Mouse (Mus musculus) adrenal gland (tissue): Measurements from ENCODE around the gene Jmy.

Experiments used
- intact Hi-C: fragments of 180-260 bp; cut with DNase I; formaldehyde crosslinking; loops from one replicate; pipeline ENCODE4 v1.15.1; 2025
- long read RNA-seq, 2 experiments: library from polyadenylated mRNA; unstranded; transcript quantifications; one replicate each; pipeline ENCODE4 v2.0.0; 2020; ENCODE audit warnings: borderline replicate concordance in 1 of 2; ENCODE audit not compliant: insufficient replicate concordance in 1 of 2

Gene Jmy
- long read RNA-seq, experiment 1, partial matches to known transcripts, result 3 of 8 reads
- long read RNA-seq, experiment 1, other reads (novel, unspliced or antisense), result 5 of 8 reads
- long read RNA-seq, experiment 2, partial matches to known transcripts, result 13 of 15 reads
- long read RNA-seq, experiment 2, other reads (novel, unspliced or antisense), result 2 of 15 reads

DNA sequence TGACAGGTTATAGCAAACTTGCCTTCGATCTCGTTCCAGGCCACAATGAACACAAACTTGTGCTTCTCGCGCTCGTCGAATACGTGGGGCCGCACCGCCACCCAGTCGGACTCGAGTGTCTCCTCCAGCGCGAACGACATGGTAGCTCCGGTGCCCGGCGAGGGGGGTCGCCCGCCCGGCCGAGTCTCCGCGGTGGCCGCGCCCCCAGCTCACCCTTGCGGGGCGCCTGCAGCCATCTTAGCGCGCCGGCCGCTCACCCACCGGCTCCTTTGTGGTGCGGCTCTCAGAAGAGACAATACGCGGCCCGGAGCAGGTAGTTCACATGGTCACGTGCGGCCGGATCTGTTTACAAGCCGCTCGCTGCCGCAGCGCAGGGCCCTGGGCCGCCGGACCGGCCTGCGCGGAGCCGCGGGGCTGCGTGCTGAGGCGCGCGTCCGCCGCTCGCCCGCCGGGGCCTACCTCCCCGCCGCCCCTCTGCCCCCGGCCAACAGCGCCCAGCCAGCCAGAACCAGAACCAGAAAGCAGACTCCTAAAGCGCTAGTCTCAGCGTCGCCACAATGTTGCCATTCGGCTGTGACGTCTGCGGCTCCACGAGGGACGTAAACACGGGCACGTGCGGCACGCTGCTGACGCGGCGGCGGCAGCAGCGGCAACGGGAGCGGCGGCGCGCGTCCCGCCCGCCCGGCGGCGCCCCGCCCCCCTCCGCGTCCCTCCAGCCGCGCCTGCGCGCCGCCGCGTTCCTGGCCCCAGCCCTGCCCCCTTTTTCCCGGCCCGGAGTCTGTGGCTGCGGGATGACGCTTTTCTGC is at the start of gene Jmy:
Gene Jmy, minus strand, starts transcription at position 642 of the 806 bp plus-strand sequence.
- intact Hi-C loops, result loop anchor here (2.0 to 5.0 kb wide), 2 partner anchors 47 to 197 kb away; no protein-coding TSS in a partner anchor

DNA sequence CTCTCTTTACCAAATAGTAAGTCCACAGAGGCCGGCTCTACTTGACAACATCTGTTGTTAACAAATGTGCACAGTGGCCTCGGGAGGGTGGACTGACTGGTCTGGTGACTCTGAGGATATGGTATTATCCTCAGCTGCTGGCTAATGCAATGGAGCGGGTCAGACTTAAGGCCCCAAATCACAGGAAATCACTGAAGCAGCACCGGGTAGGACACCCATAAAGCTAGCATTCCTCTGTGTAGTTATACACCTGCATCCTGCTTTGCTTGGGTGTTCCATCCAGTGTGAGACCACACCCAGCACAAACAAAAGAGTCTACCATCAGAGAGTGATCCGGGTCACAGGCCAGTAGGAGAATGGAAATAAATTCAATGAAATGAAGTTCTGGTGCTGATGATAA is 48.0 kb upstream of the Jmy start:
- intact Hi-C loops, result no loop called here

DNA sequence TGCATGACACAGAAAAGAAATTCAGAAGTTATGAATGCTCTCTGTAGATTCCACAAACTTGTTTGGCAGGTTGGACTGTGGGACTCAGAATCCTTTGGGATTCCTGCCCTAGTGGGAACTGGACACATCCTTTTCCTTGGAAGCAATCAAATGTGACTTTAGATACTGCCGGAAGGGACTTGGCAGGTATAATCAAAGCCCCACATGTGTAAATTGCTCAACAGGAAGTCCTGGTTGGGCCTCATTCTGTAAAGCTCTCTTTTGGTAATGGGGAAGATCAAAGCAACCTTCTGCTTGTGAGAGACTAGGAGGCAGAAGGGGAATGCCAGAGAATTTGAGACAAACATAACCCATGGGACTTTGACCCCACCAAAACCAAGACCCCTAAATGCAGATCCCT is 46.4 kb upstream of the Jmy start:
- intact Hi-C loops, result no loop called here

DNA sequence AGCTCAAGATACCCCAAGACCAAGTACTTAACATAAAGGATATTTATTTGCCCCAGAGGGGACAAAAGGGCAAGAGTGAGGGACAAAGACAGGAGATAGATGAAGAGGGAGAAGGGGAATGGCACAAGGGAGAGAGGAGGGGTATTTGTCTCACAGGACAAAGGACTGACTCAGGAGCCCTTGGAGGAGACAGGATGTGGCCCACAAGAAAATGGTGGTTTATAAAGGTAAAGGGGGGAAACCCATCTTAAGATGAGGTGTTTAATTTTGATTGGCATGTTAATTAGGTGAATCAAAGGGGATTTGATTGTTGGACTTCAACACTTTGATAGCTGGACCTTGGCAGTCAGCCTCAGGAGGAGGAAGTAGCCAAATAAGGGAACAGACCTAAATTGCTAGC is 44.7 kb upstream of the Jmy start:
- intact Hi-C loops, result no loop called here

DNA sequence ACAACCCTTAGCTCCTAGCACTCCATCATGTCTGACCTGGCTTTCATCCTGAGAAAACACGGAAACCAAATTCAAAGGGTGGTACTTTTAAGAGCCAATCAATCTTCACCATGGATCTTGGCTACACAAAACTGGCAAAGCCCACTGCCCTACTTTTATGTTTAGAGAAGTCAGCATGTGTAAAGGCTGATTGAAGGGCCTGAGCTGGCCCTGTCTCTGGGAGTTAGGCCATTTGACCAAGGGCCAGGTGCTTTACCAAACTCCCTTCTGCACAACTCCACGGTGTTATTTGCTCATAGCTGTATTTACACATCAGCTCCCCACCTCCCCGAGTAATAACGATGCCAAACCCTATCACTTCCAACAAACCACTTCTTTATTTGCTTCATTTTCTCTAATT is 39.7 kb upstream of the Jmy start:
- intact Hi-C loops, result no loop called here

DNA sequence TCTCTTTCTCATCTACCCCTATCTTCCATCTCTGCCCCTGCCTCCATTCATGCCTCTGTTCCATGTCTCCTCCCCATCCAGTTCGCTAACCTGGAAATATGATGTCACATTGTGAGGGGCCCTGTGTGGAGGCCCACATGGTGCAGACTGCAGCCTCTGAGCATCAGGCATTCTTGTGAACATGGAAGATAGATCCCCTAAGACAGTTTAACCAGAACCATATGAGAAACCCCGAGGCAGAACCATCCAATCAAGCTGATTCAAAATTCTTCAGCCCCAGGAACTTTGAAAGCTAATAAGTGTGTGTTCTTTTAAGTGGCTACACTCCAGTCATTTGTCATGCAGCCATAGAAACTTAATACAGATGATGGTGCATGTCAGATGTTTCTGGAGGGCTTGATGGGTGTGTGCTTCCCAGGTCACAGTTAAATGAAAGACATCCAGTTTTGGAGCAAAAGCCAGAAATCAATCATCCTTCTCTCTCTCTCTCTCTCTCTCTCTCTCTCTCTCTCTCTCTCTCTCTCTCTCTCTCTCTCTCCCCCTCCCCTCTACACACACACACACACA is 19.2 kb upstream of the Jmy start:
- intact Hi-C loops, result no loop called here

DNA sequence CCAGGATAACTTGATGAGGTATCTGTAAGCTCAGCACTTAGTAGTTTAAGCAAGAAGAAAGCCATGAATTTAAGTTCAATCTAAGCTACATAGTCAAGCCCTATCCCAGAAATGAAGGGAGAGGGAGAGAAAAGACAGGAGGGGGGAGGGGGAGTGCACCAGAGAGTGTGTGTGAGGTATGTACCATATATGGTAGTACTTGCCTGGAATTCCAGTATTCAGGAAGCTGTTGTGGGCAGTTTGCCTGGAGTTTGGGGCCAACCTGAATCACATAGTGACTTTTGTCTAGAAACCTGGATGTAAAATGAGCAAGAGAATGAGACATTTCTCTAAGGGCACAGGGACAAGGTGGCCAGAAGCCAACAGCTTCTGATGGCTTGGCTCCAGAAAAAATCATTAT is 17.6 kb upstream of the Jmy start:
- intact Hi-C loops, result no loop called here

DNA sequence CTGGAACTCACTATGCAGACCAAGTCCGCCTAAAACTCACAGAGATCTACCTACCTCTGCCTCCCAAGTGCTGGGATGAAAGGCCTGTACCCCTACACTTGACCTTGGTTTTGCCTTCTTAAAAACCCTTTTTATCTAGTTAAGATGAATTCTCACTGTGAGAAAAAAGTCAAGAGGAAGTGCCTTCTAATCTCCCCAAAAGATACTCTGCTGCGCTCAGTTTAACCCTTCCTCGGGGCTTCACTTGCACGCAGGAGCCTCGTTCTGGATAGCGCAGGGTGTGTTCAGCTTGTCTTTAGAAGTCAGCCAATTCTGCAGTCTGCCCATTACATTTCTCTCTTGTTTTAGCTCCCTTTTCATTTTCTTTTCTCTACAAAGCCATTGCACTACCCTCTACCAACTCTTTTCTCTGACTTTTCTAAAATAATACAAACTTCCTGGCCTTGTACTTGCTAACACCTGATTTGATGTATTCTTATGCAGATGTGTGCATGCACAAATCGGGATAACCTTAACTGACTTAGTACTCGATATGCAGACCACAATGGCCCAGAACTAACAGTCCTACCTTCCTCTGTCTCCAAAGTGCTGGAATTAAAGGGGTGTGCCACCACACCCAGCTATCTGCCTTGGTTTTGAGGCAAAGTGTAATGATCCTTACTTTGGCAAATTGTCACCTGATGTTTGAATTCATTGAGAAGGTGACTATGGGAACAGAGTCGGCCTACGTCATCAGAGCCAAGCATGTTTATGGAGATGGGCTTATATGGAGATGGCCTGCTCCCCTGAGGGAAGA is 14.6 kb upstream of the Jmy start:
- intact Hi-C loops, result no loop called here

DNA sequence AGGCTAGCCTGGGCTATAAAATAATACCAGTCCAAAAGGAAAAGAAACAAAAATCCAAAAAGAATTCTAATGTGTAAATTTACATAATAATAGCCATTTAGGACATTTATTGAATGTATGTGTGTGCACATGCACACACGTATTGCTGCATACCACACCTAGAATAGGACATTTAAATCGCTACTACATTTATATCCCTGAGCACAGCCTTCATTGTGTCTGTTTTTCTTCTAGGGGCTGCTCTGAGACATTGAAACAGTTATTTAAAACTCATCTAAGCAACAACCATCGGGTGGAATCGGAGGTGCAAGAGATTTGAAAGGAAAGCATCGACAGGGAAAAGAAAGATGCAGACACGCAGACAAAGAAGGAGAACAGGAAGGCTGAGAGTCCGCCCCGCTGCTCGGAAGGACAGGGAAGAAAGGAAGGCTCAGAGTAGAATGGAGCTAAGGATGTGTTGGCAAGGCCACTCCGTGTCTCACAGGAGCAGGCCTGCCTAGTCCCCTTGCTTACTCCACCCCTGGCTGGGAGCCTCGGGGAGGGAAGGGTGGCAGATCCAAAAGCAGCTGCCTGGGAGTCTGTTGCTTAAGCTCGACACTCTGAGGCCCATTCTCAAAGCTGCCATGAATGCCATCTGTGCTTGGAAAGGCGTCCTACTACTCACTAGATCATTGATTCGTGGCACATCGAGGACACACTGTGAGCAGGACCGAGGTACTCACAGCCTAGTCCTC is 11.0 kb upstream of the Jmy start:
- intact Hi-C loops, result no loop called here

DNA sequence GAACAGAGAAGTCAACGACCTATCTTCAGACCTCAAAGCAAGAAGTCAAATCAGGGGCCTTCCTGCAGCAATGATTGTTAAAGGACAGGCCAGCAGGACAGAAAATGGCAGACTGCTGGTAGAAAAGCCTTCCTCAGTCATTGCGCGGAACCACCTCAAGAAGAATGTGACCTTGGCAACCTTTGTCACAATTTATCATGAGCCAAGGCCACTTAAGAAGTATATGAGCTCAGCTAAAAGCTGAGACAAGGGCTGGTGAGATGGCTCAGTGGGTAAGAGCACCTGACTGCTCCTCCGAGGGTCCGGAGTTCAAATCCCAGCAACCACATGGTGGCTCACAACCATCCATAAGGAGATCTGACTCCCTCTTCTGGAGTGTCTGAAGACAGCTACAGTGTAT is 7.3 kb upstream of the Jmy start:
- intact Hi-C loops, result loop anchor here (5.0 kb wide), 1 partner anchor 105 kb away; no protein-coding TSS in a partner anchor

DNA sequence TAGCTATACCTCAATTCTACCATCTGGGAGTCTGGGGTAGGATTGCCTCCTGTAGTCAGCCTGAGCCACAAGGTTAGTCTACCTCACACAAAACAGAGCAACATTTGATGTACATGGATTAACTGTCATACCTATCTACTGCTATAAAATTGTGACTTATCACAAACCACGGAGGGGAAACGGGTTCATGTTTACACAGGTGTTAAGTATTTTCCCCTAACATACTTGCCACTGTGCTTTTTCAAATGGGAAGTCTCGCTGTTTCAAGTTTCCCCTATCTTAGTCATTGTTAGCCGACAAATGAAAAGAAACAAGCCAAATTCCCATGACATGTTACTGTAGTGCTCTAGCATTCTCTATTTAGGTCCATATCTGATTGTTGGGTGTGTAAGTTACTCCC is 2.1 kb upstream of the Jmy start:
- intact Hi-C loops, result no loop called here

DNA sequence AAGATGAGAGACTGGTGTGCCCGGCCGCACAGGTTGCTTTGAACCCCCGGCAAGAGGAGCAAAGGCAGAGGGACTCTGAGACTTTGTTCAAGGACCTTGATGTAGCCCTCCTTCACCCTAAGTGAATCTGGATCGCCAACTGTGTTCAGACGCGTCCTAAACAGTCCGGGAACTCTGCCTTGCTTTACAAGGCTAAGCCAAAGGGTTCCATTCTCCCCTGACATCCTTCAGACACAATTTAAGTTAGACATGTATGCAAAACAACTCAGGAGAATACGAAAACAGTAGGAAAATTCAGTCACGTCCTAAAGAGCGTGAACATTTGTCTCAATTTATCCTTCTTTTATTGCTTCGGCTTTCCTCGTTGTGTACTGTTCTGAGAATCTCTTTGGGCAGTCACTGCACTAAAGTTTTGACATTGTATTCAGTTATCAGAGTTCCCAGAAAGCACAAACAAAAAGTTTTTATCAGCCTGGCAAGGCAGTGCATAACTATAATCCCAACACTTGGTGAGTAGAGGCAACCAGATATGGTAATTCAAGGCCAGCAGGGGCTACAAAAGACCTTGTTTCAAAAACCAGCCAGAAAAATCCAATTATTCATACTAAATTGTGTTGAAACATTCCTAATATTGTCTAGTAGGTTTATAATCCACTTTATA is 495 bp upstream of the Jmy start:
- intact Hi-C loops, result loop anchor here (2.0 to 5.0 kb wide), 2 partner anchors 48 to 197 kb away; no protein-coding TSS in a partner anchor

DNA sequence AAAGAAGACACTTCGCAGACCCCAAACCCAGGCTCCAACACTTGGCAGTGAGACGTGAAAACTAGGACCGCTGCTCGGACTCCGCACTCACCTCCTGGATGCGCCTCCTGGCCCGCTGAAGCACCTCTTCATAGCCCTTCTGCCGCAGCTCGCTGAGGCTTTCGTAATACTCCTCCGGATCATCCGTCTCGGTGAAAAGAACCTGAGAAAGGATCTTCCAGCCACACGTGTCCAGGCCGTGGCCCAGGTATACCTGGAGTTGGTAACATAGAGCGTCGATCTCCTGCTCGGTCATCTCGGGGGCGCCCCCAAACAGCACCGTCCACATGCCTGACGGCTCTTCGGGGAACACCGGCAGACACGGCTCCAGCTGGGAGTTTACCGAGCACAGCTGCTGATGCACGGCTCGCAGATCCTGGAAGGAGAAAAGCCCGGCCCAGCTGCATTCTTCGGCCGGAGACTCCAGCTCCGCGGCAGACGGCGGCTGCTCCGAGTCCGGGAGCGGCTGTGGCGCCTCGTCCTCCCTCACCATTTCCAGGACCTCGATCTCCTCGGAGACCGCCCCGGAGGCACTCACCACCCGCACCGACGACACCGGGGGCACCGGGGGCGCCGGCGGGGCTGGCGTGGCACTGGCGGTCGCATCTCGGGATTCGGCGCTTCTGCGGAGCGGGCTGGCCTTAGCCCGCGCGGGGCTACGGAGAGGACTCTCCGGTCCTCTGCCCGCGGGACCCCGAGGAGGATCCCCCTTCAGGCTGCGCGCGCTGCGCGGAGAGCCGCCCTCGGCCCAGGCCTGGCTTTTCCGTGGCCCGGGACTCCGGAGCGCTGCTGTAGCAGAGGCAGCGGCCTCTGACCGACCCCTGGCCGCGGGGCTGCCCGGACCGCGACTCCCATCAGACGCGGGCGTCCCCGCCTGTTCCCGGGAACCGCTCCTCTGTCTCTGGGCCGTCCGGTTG is 1.1 kb downstream of the Jmy start:
- intact Hi-C loops, result loop anchor here (2.0 to 5.0 kb wide), 2 partner anchors 46 to 196 kb away; no protein-coding TSS in a partner anchor

DNA sequence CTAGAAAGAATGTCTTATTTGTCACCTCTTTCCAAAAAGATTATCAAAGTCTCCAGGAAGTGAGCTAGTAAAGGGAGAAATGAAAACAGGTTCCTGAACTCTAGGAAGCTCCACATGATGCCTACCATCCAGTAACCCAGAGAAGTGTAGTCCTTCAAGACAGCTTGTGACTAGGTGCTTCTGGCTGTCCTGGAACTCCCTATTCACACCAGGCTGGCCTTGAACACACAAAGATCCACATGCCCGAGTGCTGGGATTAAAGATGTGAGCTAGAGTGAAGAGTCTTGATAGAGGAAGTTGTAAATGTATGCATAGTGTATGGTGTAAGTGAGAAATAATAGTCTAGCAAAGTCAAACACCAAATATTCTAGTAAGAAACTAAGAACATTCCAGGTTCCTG is 2.6 kb downstream of the Jmy start:
- intact Hi-C loops, result loop anchor here (5.0 kb wide), 1 partner anchor 45 kb away; no protein-coding TSS in a partner anchor

DNA sequence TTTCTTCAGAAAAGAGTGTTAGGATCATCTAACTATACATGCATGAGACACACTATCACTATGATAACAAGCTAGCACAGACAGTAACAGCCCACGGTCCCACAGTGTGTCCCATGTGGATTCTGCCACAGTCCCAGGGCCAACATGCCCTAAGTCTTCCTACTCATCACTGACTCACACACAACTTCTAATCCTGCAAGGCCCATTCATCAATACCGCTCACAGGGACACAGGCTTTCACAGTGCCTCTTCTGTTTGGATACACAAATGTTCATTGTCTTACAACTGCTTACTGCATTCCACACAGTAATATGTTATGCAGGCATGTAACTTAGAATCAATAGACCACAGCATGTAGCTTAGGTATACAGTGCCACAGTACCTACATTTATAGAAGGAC is 11.1 kb downstream of the Jmy start:
- intact Hi-C loops, result no loop called here

DNA sequence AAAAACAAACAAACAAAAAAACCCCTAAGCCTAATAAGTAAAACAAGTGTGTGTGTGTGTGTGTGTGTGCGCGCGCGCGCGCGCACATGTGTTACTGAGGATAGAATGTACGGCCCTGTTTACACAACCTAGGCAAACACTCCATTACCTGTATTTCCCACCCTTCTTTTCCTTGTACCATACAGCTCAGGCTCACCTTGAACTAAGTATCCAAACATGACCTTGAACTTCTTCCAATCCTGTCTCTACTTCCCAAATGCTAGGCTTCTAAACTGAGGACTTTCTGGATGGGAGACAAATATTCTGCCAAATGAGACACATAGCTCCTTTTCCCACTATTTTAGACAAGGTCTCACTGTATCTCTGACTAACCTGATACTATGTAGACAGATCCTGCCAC is 11.9 kb downstream of the Jmy start:
- intact Hi-C loops, result no loop called here

DNA sequence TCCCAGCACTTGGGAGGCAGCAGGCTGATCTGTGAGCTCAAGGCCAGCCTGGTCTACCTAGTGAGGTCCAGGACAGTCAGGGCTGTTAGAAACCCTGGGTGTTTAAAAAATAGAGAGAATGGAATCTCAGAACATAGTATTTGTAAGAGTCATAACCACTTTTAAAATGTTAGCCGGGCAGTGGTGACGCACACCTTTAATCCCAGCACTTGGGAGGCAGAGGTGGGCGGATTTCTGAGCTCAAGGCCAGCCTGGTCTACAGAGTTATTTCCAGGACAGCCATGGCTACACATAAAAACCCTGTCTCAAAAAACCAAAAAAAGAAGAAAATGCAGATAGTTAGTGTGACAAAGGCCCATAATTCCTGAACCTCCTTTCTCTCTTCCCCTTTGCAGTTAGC is 15.3 kb downstream of the Jmy start:
- intact Hi-C loops, result no loop called here

DNA sequence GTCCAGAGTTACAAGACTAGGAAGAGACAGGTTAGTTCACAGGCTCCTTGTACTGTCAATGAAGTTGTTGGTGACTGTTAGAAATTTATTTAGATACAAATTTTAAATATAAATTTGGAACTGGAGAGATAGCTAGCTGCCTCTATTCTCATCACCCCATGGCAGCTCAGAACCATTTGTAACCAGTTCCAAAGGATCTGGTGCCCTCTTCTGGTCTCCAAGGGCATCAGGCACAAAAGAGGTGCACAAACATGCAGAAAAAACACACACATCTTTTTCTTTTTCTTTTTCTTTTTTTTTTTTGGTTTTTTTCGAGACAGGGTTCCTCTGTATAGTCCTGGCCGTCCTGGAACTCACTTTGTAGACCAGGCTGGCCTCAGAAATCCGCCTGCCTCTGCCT is 18.5 kb downstream of the Jmy start:
- intact Hi-C loops, result no loop called here

DNA sequence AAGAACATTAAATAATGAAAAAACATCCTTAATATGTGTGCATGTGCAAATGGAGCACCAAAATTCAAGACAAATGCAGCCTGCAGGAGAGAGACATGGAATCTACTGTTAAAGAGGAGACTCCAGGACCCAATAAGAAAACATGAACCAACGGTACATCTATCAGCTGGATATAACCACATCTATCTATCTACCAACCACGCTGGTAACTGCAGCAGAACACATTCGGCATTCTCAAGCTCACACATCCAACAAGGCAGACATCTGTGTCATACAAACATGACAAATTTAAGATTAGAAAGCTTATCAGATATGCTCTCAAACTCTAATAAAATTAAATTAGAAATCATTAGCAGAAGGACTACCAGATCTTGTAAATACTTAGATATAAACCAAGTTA is 21.3 kb downstream of the Jmy start:
- intact Hi-C loops, result no loop called here
